Mouse (Mus musculus): ENCODE results near the gene Gas6. TPM values are rescaled to one million over a fixed set of nuclear protein-coding genes. Genes with fewer than 3 reads are reported as not detected.

Gene Gas6
- polyA plus RNA-seq, 1 experiment from 2014 or later: 17.7 TPM

GRCm38 (mm10) chr8:13513556-13514370, 19.5 kb upstream of the Gas6 start:
- H3K4me3 ChIP-seq (replicated peaks; ENCODE audit: low read depth, low read length): no peak overlapping the region
- H3K36me3 ChIP-seq (ENCODE audit: control insufficient read depth, insufficient read depth, low read length): no peaks in the 10 kb centered on the region
- WGBS: 83% methylated on average over 5 of the region's 5 CpGs
- H3K27me3 ChIP-seq (ENCODE audit: control insufficient read depth, insufficient read depth, low read length): no peaks in the 10 kb centered on the region
- DNase-seq (no peak), ATAC-seq (ENCODE audit: low FRiP score, low TSS enrichment) (no peak)
- H3K4me1 ChIP-seq (ENCODE audit: control insufficient read depth, insufficient read depth, low read length): no peaks in the 10 kb centered on the region
- no peak overlapping the region for H3K27ac ChIP-seq (replicated peaks; ENCODE audit: low read depth, low read length)
- no peak overlapping the region for H3K4me2 ChIP-seq (ENCODE audit: low read length)
- H3K9me3 ChIP-seq (ENCODE audit: control insufficient read depth, low read length): no peaks in the 10 kb centered on the region
- no peak overlapping the region for H3K9ac ChIP-seq (replicated peaks; ENCODE audit: low read length)

DNA sequence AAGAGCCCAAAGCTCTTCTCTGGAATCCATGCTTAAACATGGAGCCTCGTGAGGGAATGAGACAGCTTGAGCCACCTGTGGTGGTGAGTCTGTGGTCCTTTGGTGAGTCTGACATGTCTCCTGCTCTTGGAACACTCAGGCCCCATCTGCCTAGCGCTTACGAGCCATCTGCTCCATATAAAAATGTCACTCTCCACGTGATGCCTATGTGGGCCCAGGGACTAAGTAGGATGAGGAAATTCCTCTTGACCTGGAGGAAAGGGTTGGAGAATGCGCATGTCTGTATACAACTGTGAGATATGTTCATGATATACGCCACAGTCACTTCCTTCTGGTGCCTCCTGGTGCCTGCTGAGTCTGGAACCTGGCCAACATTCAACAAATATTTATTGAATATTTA, 18.4 kb upstream of the Gas6 start:
- no peak overlapping the region for H3K4me2 ChIP-seq (ENCODE audit: low read length)
- H3K27ac ChIP-seq (replicated peaks; ENCODE audit: low read depth, low read length): no peak overlapping the region
- no peak overlapping the region for H3K9ac ChIP-seq (replicated peaks; ENCODE audit: low read length)
- no peaks in the 10 kb centered on the region for H3K9me3 ChIP-seq (ENCODE audit: control insufficient read depth, low read length)
- no peaks in the 10 kb centered on the region for H3K4me1 ChIP-seq (ENCODE audit: control insufficient read depth, insufficient read depth, low read length)
- no peak overlapping the region for H3K4me3 ChIP-seq (replicated peaks; ENCODE audit: low read depth, low read length)
- 84% methylated on average over 6 of the region's 6 CpGs for WGBS
- DNase-seq (no peak), ATAC-seq (ENCODE audit: low FRiP score, low TSS enrichment) (no peak)
- no peaks in the 10 kb centered on the region for H3K36me3 ChIP-seq (ENCODE audit: control insufficient read depth, insufficient read depth, low read length)
- no peaks in the 10 kb centered on the region for H3K27me3 ChIP-seq (ENCODE audit: control insufficient read depth, insufficient read depth, low read length)

GRCm38 (mm10) chr8:13512016-13512415, 17.7 kb upstream of the Gas6 start:
- Histone ChIP-seq H3K36me3 (ENCODE audit: control insufficient read depth, insufficient read depth, low read length) (no peaks in the 10 kb centered on the region), H3K27me3 (ENCODE audit: control insufficient read depth, insufficient read depth, low read length) (no peaks in the 10 kb centered on the region), H3K4me1 (ENCODE audit: control insufficient read depth, insufficient read depth, low read length) (no peaks in the 10 kb centered on the region), H3K27ac (replicated peaks; ENCODE audit: low read depth, low read length) (no peak overlapping the region), H3K9me3 (ENCODE audit: control insufficient read depth, low read length) (no peaks in the 10 kb centered on the region), H3K4me2 (ENCODE audit: low read length) (no peak overlapping the region), H3K4me3 (replicated peaks; ENCODE audit: low read depth, low read length) (no peak overlapping the region), H3K9ac (replicated peaks; ENCODE audit: low read length) (no peak overlapping the region)
- 64% methylated on average over 5 of the region's 5 CpGs for WGBS
- DNase-seq (no peak), ATAC-seq (ENCODE audit: low FRiP score, low TSS enrichment) (no peak)

GRCm38 (mm10) chr8:13507284-13507937, 13.1 kb upstream of the Gas6 start:
- H3K4me2 ChIP-seq (ENCODE audit: low read length): no peak overlapping the region
- H3K27ac ChIP-seq (replicated peaks; ENCODE audit: low read depth, low read length): no peak overlapping the region
- no peak overlapping the region for H3K4me3 ChIP-seq (replicated peaks; ENCODE audit: low read depth, low read length)
- H3K9me3 ChIP-seq (ENCODE audit: control insufficient read depth, low read length): no peaks in the 10 kb centered on the region
- H3K9ac ChIP-seq (replicated peaks; ENCODE audit: low read length): no peak overlapping the region
- WGBS: 88% methylated on average over 3 of the region's 3 CpGs
- H3K27me3 ChIP-seq (ENCODE audit: control insufficient read depth, insufficient read depth, low read length): no peaks in the 10 kb centered on the region
- no peaks in the 10 kb centered on the region for H3K36me3 ChIP-seq (ENCODE audit: control insufficient read depth, insufficient read depth, low read length)
- ATAC-seq (ENCODE audit: low FRiP score, low TSS enrichment): no peak
- no peak for DNase-seq
- H3K4me1 ChIP-seq (ENCODE audit: control insufficient read depth, insufficient read depth, low read length): no peaks in the 10 kb centered on the region

DNA sequence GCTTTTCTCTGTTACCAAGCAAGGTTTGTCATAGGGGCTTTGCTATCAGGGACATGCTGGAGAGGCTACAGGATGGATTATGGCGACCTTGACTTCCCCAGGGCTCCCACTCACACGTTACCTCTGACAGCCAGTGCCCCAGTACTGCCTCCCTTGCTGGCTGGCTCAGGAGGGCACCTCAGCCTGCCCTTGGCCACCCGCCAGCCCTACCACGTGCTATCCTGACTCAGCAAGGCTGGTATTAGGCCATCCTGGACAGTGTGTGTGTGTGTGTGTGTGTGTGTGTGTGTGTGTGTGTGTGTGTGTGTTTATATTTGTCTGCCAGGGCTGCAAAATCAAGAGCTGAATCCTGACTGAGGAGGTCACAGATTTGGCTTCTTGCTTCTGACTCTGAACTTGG, 12.6 kb upstream of the Gas6 start:
- Histone ChIP-seq H3K4me2 (ENCODE audit: low read length) (no peak overlapping the region), H3K36me3 (ENCODE audit: control insufficient read depth, insufficient read depth, low read length) (no peaks in the 10 kb centered on the region), H3K27ac (replicated peaks; ENCODE audit: low read depth, low read length) (no peak overlapping the region), H3K4me3 (replicated peaks; ENCODE audit: low read depth, low read length) (no peak overlapping the region), H3K27me3 (ENCODE audit: control insufficient read depth, insufficient read depth, low read length) (no peaks in the 10 kb centered on the region), H3K9ac (replicated peaks; ENCODE audit: low read length) (no peak overlapping the region), H3K9me3 (ENCODE audit: control insufficient read depth, low read length) (no peaks in the 10 kb centered on the region), H3K4me1 (ENCODE audit: control insufficient read depth, insufficient read depth, low read length) (no peaks in the 10 kb centered on the region)
- peak; percentile 23 for DNase-seq
- WGBS: 58% methylated on average over 4 of the region's 4 CpGs
- no peak for ATAC-seq (ENCODE audit: low FRiP score, low TSS enrichment)

GRCm38 (mm10) chr8:13504894-13505674, 10.8 kb upstream of the Gas6 start:
- no peaks in the 10 kb centered on the region for H3K36me3 ChIP-seq (ENCODE audit: control insufficient read depth, insufficient read depth, low read length)
- H3K27ac ChIP-seq (replicated peaks; ENCODE audit: low read depth, low read length): no peak overlapping the region
- H3K9me3 ChIP-seq (ENCODE audit: control insufficient read depth, low read length): no peaks in the 10 kb centered on the region
- DNase-seq: no peak
- H3K4me2 ChIP-seq (ENCODE audit: low read length): no peak overlapping the region
- H3K4me3 ChIP-seq (replicated peaks; ENCODE audit: low read depth, low read length): no peak overlapping the region
- H3K9ac ChIP-seq (replicated peaks; ENCODE audit: low read length): no peak overlapping the region
- H3K4me1 ChIP-seq (ENCODE audit: control insufficient read depth, insufficient read depth, low read length): no peaks in the 10 kb centered on the region
- H3K27me3 ChIP-seq (ENCODE audit: control insufficient read depth, insufficient read depth, low read length): no peaks in the 10 kb centered on the region
- ATAC-seq (ENCODE audit: low FRiP score, low TSS enrichment): no peak

DNA sequence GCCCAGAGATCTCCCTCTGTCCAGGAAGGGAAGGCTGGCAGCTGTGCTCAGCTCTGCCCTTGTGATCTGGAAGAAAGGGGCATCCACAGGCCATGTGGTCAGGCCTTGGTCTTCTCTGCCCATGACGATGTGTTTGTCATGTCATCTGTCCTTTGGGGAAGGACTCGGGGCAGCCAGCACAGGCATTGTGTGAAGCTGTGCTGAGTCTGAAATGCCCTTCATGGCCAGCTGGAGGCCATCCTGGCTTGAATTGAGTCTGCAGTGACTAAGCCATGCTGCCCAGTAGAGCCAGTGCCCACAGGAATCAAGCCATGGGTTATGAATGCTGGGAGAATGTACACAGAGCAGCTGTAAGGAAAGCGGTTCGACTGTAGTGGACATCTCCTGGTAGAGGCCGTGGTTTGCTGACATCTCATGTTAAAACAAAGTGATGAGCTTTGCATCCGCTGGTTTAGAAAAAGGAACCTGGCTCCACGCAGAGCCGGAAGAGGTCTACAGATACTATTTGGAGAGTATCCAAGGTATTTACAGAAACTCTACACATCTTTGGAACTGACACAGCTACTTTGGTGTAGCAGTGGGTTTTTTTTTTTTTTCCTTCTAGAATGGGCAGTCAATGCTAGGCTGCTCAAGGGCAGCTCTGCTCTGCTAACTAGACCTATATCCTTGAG, 9.8 kb upstream of the Gas6 start:
- Histone ChIP-seq H3K36me3 (ENCODE audit: control insufficient read depth, insufficient read depth, low read length) (no peaks in the 10 kb centered on the region), H3K27ac (replicated peaks; ENCODE audit: low read depth, low read length) (no peak overlapping the region), H3K9me3 (ENCODE audit: control insufficient read depth, low read length) (no peaks in the 10 kb centered on the region), H3K9ac (replicated peaks; ENCODE audit: low read length) (no peak overlapping the region), H3K27me3 (ENCODE audit: control insufficient read depth, insufficient read depth, low read length) (no peaks in the 10 kb centered on the region), H3K4me3 (replicated peaks; ENCODE audit: low read depth, low read length) (no peak overlapping the region), H3K4me1 (ENCODE audit: control insufficient read depth, insufficient read depth, low read length) (no peaks in the 10 kb centered on the region), H3K4me2 (ENCODE audit: low read length) (no peak overlapping the region)
- 88% methylated on average over 8 of the region's 8 CpGs for WGBS
- ATAC-seq (ENCODE audit: low FRiP score, low TSS enrichment) (no peak), DNase-seq (no peak)

DNA sequence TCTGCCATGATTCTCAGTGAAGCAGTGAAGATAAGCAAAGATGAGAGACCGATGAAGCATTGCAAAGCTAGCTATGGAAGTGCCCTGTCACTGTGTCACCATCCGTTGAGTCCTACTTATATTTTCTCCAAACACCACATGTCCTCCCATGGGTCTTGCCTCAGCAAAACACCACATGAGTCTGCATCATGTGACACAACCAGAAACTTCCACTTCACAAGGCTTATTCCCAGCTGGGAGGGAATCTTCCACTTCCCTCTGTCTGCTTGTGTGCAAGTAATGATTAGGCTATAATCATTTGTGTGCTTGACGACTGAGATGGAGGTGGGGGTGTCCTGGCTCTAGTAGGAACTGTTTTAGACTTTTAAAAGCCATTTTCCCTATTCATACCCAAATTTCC, 6.9 kb upstream of the Gas6 start:
- DNase-seq (no peak), ATAC-seq (ENCODE audit: low FRiP score, low TSS enrichment) (no peak)
- Histone ChIP-seq H3K27me3 (ENCODE audit: control insufficient read depth, insufficient read depth, low read length) (no peaks in the 10 kb centered on the region), H3K4me1 (ENCODE audit: control insufficient read depth, insufficient read depth, low read length) (no peaks in the 10 kb centered on the region), H3K4me3 (replicated peaks; ENCODE audit: low read depth, low read length) (no peak overlapping the region), H3K27ac (replicated peaks; ENCODE audit: low read depth, low read length) (no peak overlapping the region), H3K9ac (replicated peaks; ENCODE audit: low read length) (no peak overlapping the region), H3K36me3 (ENCODE audit: control insufficient read depth, insufficient read depth, low read length) (no peaks in the 10 kb centered on the region), H3K4me2 (ENCODE audit: low read length) (no peak overlapping the region), H3K9me3 (ENCODE audit: control insufficient read depth, low read length) (no peaks in the 10 kb centered on the region)
- 88% methylated on average over 3 of the region's 3 CpGs for WGBS
